Mouse (Mus musculus) midbrain, postnatal 0 days (tissue): ENCODE measurements at regions not wholly inside any gene's neighbourhood (a gene's known extent, or its start where the extent isn't known, plus 50 kb on each side); places are given as distances from the start of the nearest gene placed in this dataset.

Experiments used
- ATAC-seq: fragments of 200-750 bp; cut with Nextera tagmentation; 2 replicates; pipeline ENCODE4 v1.8.0; 2017; ENCODE audit warnings: moderate number of reproducible peaks, mild to moderate bottlenecking, moderate TSS enrichment, moderate library complexity; ENCODE audit not compliant: low FRiP score
- DNase-seq: peaks from one replicate; pipeline ENCODE4 v3.0.0-alpha.2; 2015; ENCODE audit warnings: low spot score
- H3K27ac ChIP-seq: fragments of 300-500 bp; sonication (generic); 2 replicates; pipeline ENCODE4 v1.5.1; 2014; ENCODE audit warnings: low read depth, mild to moderate bottlenecking, low read length, mixed read lengths
- H3K27me3 ChIP-seq: fragments of 300-500 bp; sonication (generic); 2 replicates; pipeline ENCODE4 v1.6.1; 2014; ENCODE audit warnings: low read length, control low read depth, mixed read lengths; ENCODE audit not compliant: insufficient read depth
- H3K36me3 ChIP-seq: fragments of 300-500 bp; sonication (generic); 2 replicates; pipeline ENCODE4 v1.6.1; 2014; ENCODE audit warnings: low read length, control low read depth, mixed read lengths; ENCODE audit not compliant: insufficient read depth
- H3K4me1 ChIP-seq: fragments of 300-500 bp; sonication (generic); 2 replicates; pipeline ENCODE4 v1.6.1; 2014; ENCODE audit warnings: mild to moderate bottlenecking, control low read depth, antibody characterized with exemption, low read length, mixed read lengths; ENCODE audit not compliant: insufficient read depth
- H3K4me2 ChIP-seq: fragments of 300-500 bp; sonication (generic); 2 replicates; pipeline ENCODE4 v1.6.1; 2014; ENCODE audit warnings: low read depth, mild to moderate bottlenecking, low read length, mixed read lengths; ENCODE audit not compliant: poor library complexity, severe bottlenecking
- H3K4me3 ChIP-seq: fragments of 300-500 bp; sonication (generic); 2 replicates; pipeline ENCODE4 v1.5.1; 2014; ENCODE audit warnings: low read depth, mild to moderate bottlenecking, low read length, moderate library complexity
- H3K9ac ChIP-seq: fragments of 300-500 bp; sonication (generic); replicated peaks from 2 replicates; pipeline ENCODE4 v1.6.1; 2014; ENCODE audit warnings: mild to moderate bottlenecking, low read length, moderate library complexity, mixed read lengths; ENCODE audit not compliant: poor library complexity, severe bottlenecking
- H3K9me3 ChIP-seq: fragments of 300-500 bp; sonication (generic); 2 replicates; pipeline ENCODE4 v1.6.1; 2016; ENCODE audit warnings: low read length, control low read depth
- CTCF ChIP-seq: IDR thresholded peaks from 2 replicates; pipeline ENCODE4 v1.5.1; 2016; ENCODE audit warnings: antibody characterized with exemption, mild to moderate bottlenecking
- WGBS: fragments of 180-500 bp; shearing (Covaris S2); extraction: QIAGEN DNeasy Blood & Tissue Kit; methylation state at CpG from one replicate; pipeline ENCODE4 v1.1.7; 2014; 5-methylcytosine and 5-hydroxymethylcytosine counted together

GRCm38 (mm10) chr10:19472949-19473535 lies 116.7 kb downstream of the Olig3 start:
- Histone ChIP-seq H3K4me2 (no peak overlapping the region), H3K9ac (no peak overlapping the region), H3K4me3 (no peak overlapping the region), H3K9me3 (no peaks in the 10 kb centered on the region), H3K36me3 (no peaks in the 10 kb centered on the region), H3K27ac (no peak overlapping the region), H3K4me1 (no peaks in the 10 kb centered on the region), H3K27me3 (no peaks in the 10 kb centered on the region)
- TF ChIP-seq CTCF: no peak
- no peak for DNase-seq
- no peak for ATAC-seq
- 85% methylated on average over 3 of the region's 3 CpGs for WGBS

- no peak for DNase-seq
- H3K36me3 ChIP-seq: no peaks in the 10 kb centered on the region
- no peak for ATAC-seq
- H3K9me3 ChIP-seq: no peaks in the 10 kb centered on the region
- peaks cover 3% of the 10 kb centered on the region; the same call in 1 of the 2 replicates for H3K4me1 ChIP-seq
- H3K9ac ChIP-seq: no peak overlapping the region
- TF ChIP-seq CTCF: no peak
- H3K4me3 ChIP-seq: no peak overlapping the region
- no peak overlapping the region for H3K27ac ChIP-seq
- no peaks in the 10 kb centered on the region; the same call in 1 of the 2 replicates for H3K27me3 ChIP-seq
- 50% methylated on average over 15 of the region's 15 CpGs for WGBS
- no peak overlapping the region for H3K4me2 ChIP-seq
These were observed 106.1 kb upstream of the Ifngr1 start for GRCm38 (mm10) chr10:19485537-19486135.

- no peak overlapping the region for H3K4me2 ChIP-seq
- WGBS: 45% methylated on average over 8 of the region's 8 CpGs
- DNase-seq (no peak), ATAC-seq (no peak)
- H3K4me3 ChIP-seq: no peak overlapping the region
- no peak for TF ChIP-seq CTCF
- H3K27me3 ChIP-seq: no peaks in the 10 kb centered on the region; the same call in 1 of the 2 replicates
- H3K9ac ChIP-seq: no peak overlapping the region
- 0 out of 2 replicates have a peak, but pooled peaks cover 3% of the 10 kb centered on the region for H3K4me1 ChIP-seq
- no peak overlapping the region for H3K27ac ChIP-seq
- H3K36me3 ChIP-seq: no peaks in the 10 kb centered on the region
- H3K9me3 ChIP-seq: no peaks in the 10 kb centered on the region
These were observed 101.2 kb upstream of the Ifngr1 start for GRCm38 (mm10) chr10:19490500-19490899.

GRCm38 (mm10) chr10:19491513-19492380 lies 100.0 kb upstream of the Ifngr1 start:
- peak; percentile 29 for DNase-seq

GRCm38 (mm10) chr10:19494461-19495105 lies 97.2 kb upstream of the Ifngr1 start:
- no peaks in the 10 kb centered on the region for H3K36me3 ChIP-seq
- no peak overlapping the region for H3K4me3 ChIP-seq
- no peaks in the 10 kb centered on the region for H3K9me3 ChIP-seq
- H3K27me3 ChIP-seq: no peaks in the 10 kb centered on the region
- TF ChIP-seq CTCF: no peak
- H3K9ac ChIP-seq: no peak overlapping the region
- no peak for DNase-seq
- no peak overlapping the region for H3K4me2 ChIP-seq
- no peak overlapping the region for H3K27ac ChIP-seq
- 28% methylated on average over 9 of the region's 9 CpGs for WGBS
- H3K4me1 ChIP-seq: no peaks in the 10 kb centered on the region
- ATAC-seq: no peak

More at GRCm38 (mm10) chr10:19491513-19492380, 100.0 kb upstream of the Ifngr1 start:
- no peaks in the 10 kb centered on the region for H3K9me3 ChIP-seq
- ATAC-seq: no peak
- 65% methylated on average over 21 of the region's 21 CpGs for WGBS
- no peaks in the 10 kb centered on the region; the same call in 1 of the 2 replicates for H3K27me3 ChIP-seq
- no peak overlapping the region for H3K4me3 ChIP-seq
- no peak overlapping the region for H3K27ac ChIP-seq
- H3K4me1 ChIP-seq: no peaks in the 10 kb centered on the region
- no peak overlapping the region for H3K9ac ChIP-seq
- no peaks in the 10 kb centered on the region for H3K36me3 ChIP-seq
- TF ChIP-seq CTCF: peak; percentile 61
- no peak overlapping the region for H3K4me2 ChIP-seq
